Mouse (Mus musculus) embryo, embryonic 11 days (tissue): ENCODE results near the gene Rhog.
"Not testable (repeated sequence)": the region's sequence is repeated elsewhere in the genome, so short reads cannot be mapped to it uniquely, and the experiment has no call there.

Experiments used
- DNase-seq: peaks from one replicate; pipeline ENCODE4 v3.0.0-alpha.2; 2015

The Rhog gene

DNA sequence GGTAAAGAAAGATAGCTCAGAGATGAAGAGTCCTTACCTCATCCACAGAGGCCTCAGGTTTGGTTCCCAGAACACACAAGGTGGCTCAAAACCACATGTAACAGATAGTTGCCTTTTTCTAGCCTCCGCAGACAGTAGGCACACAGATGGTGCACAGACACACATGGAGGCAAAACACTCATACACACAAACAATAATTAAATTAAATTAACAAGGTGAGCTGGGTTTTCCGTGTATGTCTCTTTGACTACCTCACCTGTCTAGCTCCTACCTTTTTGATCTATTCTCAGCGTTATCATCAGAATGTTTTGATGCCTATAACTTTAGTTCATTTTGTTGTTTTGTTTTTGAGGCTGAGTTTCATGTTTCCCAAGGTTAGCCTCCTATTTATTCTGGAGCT is at the start of gene Rhog:
TSS of gene Rhog (minus strand) at position 101 of the 400 bp plus-strand sequence.
- no peak for DNase-seq

DNA sequence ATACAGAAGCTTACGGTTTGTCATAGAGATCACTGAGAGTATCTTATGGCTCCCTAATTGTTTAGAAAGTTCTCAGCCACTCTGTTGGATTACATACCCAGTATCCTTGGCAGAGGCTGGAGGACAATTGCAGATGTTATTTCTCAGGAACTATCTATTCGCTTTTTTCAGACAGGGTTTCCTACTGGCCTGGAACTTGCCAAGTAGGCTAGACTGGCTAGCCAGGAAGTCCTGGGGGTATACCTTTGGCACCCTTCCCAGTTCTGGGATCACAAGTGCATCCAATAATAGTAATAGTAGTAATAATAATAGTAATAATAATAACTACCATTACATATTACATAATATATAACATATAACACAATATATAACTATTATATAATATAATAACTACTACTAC is 49.7 kb upstream of the Rhog start:
- DNase-seq: no peak

DNA sequence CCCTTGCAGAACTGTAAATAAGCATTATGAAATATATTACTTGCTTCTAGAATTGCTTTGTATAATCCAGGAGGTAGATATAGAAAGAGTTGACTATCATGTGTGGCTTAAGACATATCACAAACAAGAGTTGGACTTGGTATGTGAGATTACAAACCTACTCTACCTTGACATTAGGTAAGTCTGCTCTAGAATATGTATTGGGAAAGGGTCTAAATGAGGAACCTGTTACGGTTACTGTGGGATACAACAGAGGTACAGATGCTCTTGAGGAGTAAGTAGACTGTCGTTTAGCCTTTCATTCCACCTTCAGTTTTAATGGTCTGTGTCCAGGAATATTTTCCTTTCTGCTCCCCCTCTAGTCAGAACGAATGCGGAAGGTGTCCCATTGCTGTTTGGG is 46.6 kb upstream of the Rhog start:
- DNase-seq: no peak

DNA sequence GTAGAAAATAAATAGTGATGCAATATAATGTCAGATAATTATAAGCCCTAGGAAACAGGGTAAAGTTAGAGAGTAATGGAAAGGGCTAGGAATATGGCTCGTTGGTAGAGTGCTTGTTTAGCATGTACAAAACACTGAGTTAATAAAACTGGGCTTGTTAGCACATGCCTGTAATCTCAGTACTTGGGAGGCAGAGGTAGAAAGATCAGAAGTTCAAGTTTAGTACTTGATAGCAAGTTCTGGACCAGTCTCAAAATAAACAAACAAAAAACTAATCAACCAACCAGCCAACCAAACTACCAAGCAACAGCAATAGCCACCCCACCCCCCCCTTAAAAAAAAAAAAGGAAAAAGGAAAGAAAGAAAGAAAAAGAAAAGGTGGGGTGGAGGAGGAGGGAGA is 44.9 kb upstream of the Rhog start:
- no peak for DNase-seq

DNA sequence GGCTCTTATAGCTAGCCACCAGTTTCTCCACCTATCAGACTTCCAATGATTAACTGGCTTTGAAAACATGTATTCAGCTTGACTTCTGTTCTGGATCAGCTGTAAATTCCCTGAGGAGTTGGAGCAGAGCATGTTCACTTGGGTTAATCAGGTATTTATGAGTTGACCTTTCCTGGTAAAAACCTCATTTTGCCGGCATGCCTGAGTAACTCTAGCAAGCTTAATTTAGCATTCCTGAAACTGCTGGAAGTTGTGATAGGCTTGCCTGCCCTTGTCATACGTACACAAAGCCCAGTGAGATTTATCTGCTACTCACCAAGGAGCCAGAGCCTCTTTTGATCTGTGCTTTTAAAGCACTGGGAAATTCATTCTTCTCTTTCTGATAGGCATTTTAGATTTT is 37.4 kb upstream of the Rhog start:
- DNase-seq: peak; percentile 45

DNA sequence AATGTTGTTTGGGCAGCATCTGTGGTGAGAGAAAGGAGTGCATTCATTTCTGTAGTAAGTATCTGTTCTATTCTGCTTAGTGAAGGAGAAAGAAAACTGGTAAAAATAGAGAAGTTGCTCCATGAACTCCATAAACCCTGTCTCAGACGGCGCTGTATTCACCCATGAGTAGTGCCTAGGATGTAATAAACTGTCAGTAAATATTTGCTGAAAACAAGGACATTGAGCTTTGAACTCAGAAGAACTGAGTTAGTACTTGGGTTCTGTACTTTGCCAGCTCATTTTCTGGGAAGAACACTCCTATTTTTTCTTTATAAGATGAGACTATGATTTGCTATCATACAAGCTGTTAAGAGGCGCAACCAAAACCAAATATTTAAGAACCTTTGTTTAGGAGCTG is 36.4 kb upstream of the Rhog start:
- no peak for DNase-seq

DNA sequence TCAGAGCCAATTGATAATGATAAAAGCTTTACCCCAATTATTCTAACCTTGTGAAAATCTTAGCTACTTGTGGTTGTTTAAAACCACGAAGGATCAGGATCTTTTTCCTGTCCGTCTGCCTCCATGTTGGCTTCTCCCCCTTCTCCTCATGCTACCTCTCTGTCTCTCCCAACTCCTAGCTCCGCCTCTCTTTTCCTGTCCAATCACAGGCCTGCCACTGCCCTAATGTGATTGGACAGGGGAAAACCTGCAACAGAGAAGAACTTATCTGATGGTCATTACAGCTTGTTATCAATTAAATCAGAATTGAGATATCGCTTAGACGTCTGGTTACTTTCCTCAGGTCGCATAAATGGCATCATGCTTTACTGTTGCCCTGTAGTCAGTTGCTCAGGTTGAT is 33.6 kb upstream of the Rhog start:
- no peak for DNase-seq

DNA sequence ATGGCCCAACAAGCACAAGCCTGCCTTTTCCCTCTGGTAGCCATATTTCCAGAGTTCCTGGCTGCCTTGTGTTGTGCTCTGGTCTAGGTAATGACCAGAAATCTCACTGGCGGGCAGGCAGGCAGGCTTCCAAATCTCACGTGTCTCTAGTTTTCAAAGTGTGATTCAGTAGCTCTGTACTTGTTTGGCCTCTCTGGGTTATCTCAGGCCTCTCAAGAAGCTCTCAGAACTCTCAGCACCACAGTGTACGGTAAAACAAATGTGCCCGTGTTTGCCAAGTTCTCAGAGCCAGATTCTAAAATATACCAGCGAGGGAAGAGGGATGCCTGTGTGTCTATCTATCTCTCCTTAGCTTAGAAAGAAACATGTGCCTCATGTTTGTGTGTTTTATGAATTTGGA is 26.4 kb upstream of the Rhog start:
- DNase-seq: no peak

DNA sequence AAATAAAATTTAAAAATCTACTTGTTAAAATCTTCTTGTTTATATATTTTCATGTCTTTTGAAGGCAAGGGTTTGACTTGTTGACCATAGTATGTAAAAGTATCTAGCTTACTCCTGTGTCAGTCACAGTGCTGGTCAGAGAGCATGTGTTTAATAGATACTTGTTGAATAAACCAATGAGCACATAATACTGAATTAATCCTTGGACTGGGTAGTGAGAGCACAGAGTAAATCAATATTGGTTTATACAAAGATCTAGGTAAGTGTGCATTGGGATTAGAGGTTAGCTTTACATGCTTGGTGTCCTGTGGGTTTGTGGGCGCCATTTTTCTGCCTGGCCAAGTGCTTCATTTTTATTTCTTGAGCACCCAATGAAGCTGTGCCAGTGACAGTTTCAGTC is 25.5 kb upstream of the Rhog start:
- DNase-seq: no peak

DNA sequence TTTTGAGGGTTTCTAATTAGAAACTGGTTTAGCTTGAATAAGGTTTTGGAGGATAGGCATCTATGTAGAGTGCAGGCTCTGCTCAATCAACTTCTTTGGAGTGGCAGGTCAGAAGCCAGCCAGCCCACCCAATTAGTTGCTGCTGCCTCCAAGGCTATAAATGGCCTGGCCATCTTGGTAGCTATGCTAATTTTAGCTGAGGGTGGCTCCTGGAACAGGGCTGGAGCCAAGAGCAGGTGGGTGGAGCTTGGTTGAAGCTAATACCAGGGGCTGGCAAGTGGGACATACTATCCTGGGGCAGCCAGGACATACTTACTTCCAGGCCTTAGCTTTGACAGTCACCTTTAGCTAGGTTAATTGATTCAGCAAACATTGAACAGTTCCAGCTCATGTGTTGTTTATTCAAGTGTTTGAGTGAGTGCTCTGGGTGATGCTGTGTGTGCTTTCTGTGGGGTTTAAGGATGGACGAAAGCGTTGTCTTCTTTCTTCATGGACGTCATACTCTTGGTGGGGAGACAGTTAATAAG is 16.6 kb upstream of the Rhog start:
- DNase-seq: no peak

DNA sequence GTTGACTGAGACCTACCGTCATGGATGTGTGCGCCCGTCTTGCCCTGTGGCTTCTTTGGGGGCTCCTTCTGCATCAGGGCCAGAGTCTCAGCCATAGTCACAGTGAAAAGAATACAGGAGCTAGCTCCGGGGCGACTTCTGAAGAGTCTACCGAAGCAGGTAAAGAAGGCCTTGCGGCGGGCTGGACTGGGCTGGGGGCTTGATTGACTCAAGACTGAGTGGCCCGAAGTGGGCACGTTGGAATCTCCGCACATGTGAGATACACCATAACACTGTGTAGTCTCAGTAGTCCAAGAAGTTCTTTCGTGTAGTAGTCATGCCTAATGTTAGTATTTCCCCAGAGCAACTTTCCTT is 12.5 kb upstream of the Rhog start:
- no peak for DNase-seq

DNA sequence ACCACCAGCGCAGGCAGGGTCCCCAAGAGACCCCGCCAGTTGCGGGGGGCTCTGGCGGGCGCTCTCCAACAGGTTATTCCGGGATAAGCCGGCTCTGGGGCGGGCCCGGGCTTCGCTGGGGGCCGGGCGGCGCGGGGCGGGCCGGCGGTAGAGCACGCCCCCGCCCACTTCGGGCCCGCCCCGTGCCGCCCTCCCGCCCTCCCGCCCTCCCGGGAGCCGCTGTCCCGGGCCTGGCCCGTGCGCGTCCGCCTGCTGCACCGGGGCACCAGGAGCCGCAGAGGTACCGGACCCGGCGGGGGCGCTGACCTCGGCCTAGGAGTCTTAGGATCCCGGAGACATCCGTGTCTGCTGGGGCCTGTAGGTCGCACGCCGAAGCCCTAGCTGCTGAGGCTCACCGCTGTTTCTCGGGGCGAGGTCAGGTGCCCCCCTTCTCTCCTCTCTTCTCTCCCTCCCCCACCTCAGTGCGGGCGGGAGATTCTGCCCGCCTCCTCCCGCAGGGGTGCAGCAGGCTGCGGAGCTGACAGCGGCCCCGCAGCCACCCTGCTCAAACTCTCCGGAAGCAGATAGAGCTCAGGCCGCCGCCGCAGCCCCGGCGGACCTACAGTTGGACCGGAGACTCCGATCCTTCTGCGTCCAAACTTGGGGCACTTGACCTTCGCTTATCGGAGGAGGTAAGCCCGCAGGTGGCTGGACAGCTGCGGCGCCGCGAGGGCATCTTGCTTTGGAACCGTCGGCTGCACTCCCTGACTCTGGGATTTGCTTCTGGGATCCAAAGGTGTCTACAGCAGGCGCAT is 11.9 kb upstream of the Rhog start, which contains the start of gene Stim1:
TSS of gene Stim1 (plus strand) at position 206 of the 794 bp plus-strand sequence.
- peak; percentile 78 for DNase-seq

DNA sequence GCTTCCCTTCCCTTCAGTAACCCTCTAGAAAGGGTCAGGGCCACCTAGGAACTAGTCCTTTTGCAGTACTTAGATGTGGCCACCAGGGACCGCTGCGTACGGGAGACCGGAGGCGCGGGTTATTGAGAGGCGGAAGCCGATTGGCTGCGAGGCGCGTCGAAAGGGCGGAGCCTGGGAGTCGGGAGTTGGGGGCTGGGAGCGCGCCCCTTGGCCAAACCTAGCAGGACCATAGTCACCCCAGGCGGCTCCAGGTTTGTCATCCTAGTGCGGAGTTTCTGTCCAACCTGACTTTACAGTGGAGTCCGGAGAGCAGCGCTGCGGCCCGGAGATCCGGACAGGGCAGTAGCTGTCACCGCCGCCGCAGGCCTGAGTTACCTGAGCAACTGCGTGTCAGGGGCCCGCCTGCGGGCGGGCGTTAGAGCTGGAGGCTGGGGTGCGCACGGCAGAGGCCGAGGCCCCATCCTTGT is 11.3 kb upstream of the Rhog start:
- peak; percentile 96 for DNase-seq

DNA sequence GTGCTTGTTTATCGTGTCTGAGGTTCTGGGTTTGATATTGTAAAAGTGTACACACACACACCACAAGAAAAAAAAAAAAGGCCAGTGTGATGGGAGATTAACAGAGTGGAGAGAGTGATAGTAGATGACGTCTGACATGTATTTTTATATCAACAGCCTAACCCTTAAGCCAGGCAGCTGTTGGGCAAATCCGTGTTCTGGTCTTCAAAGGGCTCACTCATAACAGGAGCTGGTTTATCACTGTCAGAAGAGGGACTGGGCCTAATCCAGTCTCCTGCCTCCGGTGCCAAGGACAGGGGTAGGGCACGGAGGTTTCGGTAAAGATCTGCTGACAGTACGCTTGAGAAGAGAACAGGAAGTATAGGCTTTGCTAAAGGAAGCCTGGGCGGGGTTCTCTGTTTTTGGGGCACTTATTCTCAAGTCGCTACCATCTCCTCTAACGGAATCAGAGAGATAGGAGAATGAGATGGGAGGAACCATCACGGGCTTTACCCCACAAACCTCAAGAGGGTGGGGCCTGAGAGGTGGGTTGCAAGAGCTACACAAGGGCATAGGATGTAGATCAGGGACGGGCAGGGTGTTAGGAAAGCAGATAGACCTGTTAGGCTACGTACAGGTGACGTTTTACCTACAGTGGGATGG is 10.7 kb upstream of the Rhog start:
- no peak for DNase-seq

DNA sequence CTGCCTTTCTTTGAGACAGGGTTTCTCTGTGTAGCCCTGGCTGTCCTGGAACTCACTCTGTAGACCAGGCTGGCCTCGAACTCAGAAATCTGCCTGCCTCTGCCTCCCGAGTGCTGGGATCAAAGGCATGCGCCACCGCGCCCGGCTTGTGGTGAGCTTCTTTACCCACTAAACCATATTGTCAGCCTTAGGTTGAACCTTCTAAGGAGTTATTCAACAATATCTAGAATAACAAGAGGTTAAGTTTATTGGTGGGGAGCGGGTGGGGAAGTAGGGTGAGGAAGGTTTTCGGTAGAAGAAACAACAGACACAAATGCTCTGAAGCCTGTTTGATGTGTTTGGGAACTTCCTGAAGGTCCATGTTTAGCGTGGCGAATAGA is 10.2 kb upstream of the Rhog start:
- DNase-seq: not testable (repeated sequence)

DNA sequence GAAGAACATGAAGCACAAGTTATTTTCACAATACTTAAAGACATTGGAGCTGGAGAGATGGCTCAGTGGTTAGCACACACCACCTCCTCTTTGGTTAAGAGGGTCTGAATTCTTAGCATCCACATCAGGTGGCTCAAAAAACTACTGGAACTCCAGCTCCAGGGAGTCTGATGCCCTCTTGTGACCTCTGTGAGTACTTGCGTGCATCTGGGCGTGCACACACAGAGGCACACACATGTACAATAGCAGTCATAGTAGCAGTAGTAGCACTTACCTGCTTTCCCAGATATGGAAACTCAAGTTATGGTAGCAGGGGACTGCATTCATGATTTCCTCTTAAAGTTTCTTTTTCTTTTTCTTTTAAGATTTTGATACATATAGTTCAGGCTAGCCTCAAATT is 7.2 kb upstream of the Rhog start:
- DNase-seq: no peak

DNA sequence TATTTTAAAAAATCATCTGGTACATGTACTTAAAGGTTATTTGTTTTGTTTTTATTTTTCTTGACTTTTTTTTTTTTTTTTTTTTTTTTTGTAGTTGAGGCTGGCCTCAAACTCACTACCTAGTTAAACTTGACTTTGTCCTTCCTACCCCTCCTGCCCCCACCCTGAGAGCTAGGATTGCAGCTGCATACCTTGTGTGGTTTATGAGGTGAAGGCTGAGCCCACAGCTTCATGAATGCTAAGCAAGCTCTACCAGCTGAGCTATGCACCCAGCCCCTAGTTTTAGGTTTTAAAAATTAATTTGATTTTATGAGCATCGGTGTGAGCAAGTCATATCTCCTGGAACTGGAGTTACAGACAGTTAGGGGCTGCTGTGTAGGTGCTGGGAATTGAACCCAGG is 4.7 kb upstream of the Rhog start:
- DNase-seq: no peak

DNA sequence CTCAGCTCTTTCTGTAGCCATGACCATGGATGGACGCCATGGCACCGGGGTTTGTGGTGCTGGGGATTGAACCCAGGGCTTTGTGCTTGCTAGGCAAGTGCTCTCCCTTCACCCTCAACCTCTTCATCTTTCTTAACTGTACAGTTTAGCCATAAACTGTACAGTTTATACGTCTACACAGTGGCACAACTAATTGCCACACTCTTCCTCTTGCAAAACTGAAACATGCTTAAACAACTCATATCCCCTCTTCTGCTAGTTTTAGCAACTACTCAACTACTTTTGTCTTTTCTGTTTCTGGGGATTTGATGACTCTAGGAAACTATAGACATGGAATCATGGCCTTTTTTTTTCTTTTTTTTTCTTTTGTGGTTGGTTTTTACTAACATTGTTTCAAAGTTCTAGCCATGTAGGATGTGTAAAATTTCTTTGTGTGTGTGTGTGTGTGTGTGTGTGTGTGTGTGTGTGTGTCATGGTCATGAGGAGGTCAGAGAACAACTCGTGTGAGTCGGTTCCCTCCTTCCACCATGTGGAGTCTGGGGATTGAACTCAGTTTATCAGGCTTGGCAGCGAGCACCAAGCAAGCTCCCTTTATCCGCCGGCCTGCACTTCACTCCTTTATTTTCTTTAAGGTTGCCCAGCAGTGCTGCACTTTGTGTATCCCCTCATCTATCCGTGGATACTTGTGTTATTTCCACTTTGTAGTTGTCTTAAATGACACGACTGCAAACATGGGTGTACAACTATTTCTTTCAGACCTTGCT is 4.0 kb upstream of the Rhog start:
- no peak for DNase-seq

DNA sequence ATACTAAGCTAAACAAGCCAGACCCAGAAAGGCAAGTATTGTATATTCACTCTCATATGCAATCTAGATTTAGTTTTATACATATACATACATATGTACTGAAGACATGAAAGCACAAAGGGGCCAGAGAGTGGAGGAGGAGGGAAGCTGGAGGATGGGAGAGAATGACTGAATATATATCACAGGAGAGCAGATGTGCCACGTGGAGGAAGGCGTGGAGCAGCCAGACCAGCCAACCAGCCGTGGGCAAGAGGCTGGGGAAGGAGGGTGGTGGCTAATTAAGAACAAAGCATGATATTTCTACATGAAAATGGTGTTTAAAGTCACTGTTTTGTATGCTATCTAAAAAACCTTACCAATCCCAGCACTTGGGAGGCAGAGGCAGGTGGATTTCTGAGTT is 2.9 kb upstream of the Rhog start:
- no peak for DNase-seq

DNA sequence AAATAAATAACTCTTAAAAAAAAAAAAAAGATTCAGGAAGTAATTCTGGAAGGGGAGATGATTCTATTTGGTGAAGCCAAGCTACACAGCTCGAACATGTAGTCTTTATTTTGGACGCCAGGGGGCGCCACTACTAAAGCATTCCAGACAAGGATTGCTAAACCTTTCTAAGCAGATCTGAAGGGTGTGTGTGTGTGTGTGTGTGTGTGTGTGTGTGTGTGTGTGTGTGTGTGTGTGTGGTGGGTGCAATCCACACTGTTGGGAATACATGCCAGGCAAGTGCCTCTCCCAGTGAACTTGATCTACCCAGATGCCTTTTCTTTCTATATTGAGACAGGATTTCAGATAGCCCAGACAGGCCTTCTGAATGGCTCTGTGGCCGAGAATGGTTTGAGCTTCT is 2.3 kb upstream of the Rhog start:
- peak; percentile 80 for DNase-seq

DNA sequence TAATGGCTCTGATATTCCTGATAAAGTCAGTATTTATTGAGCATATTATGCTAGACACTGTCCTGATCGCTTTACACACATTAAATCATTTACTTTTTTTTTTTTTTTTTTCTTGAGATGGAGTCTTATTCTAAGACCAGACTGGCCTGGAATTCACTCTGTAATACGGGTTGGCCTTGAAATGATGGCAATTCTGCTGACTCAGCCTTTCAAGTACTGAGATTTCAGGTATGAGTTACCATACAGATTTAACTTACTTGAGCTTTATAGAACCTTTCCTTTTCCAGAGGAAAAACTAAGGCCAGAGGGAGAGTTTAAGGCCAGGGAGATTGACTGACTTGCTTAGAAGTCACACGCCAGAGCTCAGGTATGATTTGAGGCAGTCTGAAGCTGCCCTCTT is 782 bp upstream of the Rhog start:
- DNase-seq: no peak

DNA sequence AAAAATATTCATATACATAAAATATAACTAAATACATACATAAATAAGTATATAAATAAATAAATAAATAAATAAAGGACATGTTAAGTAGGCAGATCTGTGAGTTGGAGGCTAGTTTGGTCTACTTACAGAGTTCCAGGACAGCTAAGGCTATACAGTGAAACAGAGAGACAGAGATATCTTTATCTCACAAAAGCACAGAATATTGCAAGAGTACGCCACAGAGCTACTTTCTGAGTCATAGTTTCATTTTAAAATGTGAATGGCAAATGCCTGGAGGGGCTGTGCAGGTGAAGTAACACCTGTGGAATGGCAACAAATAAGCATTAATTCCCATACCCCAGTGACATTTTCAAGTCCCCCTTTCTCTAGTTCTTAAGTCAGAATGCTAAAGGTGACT is 2.2 kb downstream of the Rhog start:
- DNase-seq: no peak

DNA sequence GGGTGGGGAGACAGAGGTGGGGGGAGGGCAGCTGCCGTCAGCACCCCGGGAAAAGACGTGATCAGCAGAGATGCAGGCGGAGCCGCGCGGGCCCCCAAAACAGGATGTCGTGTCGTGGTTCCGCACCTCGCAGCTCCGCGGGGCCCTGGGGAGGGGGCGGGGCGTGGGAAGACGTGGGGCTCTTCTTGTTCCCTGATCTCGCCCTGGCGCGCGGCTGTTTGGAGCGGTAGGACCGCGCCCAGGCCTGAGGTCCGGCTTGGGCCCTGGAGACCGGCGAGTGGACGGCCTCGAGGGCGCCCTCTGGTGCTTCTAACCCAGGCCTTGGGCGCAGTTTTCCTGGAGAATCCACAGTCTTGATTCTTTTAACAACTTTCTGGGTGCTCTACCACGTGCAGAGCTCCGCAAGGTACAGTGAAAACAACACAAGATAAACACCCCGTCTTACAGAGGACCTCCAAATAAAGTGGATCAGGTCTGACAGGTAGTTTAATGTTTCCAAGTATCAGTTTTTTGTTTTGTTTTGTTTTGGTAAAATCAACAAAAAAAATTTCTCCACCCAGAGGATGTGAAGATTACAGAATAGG is 5.1 kb downstream of the Rhog start:
- DNase-seq: peak; percentile 93
